Mouse (Mus musculus) heart, embryonic 13.5 days (tissue): ENCODE results near the gene Gm17268. TPM values are rescaled to one million over a fixed set of nuclear protein-coding genes. Genes with fewer than 3 reads are reported as not detected.

Experiments used
- ATAC-seq: fragments of 200-750 bp; cut with Nextera tagmentation; 2 replicates; pipeline ENCODE4 v1.8.0; 2017; ENCODE audit warnings: moderate TSS enrichment; ENCODE audit not compliant: insufficient number of reproducible peaks, low FRiP score, low TSS enrichment; ENCODE audit errors: extremely low read depth
- H3K27ac ChIP-seq: fragments of 300-500 bp; sonication (generic); replicated peaks from 2 replicates; pipeline ENCODE4 v1.5.1; 2015; ENCODE audit warnings: moderate library complexity, mild to moderate bottlenecking, inconsistent platforms
- H3K27me3 ChIP-seq: fragments of 300-500 bp; sonication (generic); replicated peaks from 2 replicates; pipeline ENCODE4 v1.6.1; 2015; ENCODE audit warnings: mild to moderate bottlenecking, inconsistent platforms
- H3K36me3 ChIP-seq: fragments of 300-500 bp; sonication (generic); 2 replicates; pipeline ENCODE4 v1.6.1; 2015; ENCODE audit warnings: mild to moderate bottlenecking, inconsistent platforms
- H3K4me1 ChIP-seq: fragments of 300-500 bp; sonication (generic); 2 replicates; pipeline ENCODE4 v1.6.1; 2015; ENCODE audit warnings: inconsistent platforms
- H3K4me2 ChIP-seq: fragments of 300-500 bp; sonication (generic); 2 replicates; pipeline ENCODE4 v1.6.1; 2015; ENCODE audit warnings: inconsistent platforms, mild to moderate bottlenecking, moderate library complexity
- H3K4me3 ChIP-seq: fragments of 300-500 bp; sonication (generic); 2 replicates; pipeline ENCODE4 v1.5.1; 2015; ENCODE audit warnings: moderate library complexity, mild to moderate bottlenecking, inconsistent platforms
- H3K9ac ChIP-seq: fragments of 300-500 bp; sonication (generic); 2 replicates; pipeline ENCODE4 v1.6.1; 2015; ENCODE audit warnings: inconsistent platforms, mild to moderate bottlenecking, moderate library complexity
- H3K9me3 ChIP-seq: fragments of 300-500 bp; sonication (generic); 2 replicates; pipeline ENCODE4 v1.6.1; 2016; ENCODE audit warnings: inconsistent platforms
- WGBS: fragments of 180-500 bp; shearing (Covaris S2); methylation state at CpG from one replicate; pipeline ENCODE4 v1.1.7; 2015; ENCODE audit warnings: mixed read lengths; 5-methylcytosine and 5-hydroxymethylcytosine counted together
- polyA plus RNA-seq: library from polyadenylated mRNA; unstranded; fragments of >200 nt; fragmentation: Nextera tagmentation; extraction: Ambion mirVana; gene quantifications from 2 replicates; pipeline ENCODE4 v1.2.1, GENCODE M21; 2015

Gm17268 gene
- polyA plus RNA-seq, 1 experiment from 2014 or later, result not detected

DNA sequence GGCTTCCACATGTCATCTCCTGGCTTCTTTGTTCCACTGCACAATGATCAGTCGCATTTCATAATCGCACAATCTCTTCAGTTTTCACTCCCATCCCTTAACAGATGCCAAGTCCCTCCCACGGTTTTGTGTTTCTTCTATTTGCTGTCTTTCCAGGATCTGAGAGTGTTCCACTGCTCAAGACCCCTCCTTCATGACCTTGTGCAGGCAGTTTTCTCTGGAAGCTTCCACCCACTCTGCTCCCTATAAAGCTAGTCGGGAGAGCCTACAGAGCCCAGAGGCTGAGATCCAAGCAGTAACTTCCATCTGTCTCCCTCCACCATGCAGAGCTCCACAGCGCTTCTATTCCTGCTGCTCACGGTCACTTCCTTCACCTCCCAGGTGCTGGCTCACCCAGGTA is 19.3 kb upstream of the Gm17268 start, which contains the start of gene Ccl11:
Gene Ccl11 (plus strand): TSS at position 178 of the 400 bp plus-strand sequence.
- ATAC-seq, result no peak
- H3K36me3 ChIP-seq, result no peaks in the 10 kb centered on the region
- no peak within 1 kb of the TSS for H3K9ac ChIP-seq
- H3K4me1 ChIP-seq, result no peaks in the 10 kb centered on the region
- H3K27ac ChIP-seq, result no peak within 1 kb of the TSS
- WGBS, result 68% methylated on average over 6 of the region's 6 CpGs
- no peaks in the 10 kb centered on the region for H3K9me3 ChIP-seq
- H3K4me2 ChIP-seq, result no peak within 1 kb of the TSS
- H3K27me3 ChIP-seq, result 0 out of 2 replicates have a peak, but pooled peaks cover 13% of the 10 kb centered on the region
- no peak within 1 kb of the TSS for H3K4me3 ChIP-seq

GRCm38 (mm10) chr11:82053849-82054248 is 15.5 kb upstream of the Gm17268 start:
- Histone ChIP-seq H3K9ac (no peak overlapping the region), H3K4me1 (no peaks in the 10 kb centered on the region), H3K4me3 (no peak overlapping the region), H3K36me3 (no peaks in the 10 kb centered on the region), H3K4me2 (no peak overlapping the region), H3K9me3 (no peaks in the 10 kb centered on the region), H3K27ac (no peak overlapping the region), H3K27me3 (0 out of 2 replicates have a peak, but pooled peaks cover 13% of the 10 kb centered on the region)
- WGBS, result 74% methylated on average over 7 of the region's 7 CpGs
- ATAC-seq, result no peak

DNA sequence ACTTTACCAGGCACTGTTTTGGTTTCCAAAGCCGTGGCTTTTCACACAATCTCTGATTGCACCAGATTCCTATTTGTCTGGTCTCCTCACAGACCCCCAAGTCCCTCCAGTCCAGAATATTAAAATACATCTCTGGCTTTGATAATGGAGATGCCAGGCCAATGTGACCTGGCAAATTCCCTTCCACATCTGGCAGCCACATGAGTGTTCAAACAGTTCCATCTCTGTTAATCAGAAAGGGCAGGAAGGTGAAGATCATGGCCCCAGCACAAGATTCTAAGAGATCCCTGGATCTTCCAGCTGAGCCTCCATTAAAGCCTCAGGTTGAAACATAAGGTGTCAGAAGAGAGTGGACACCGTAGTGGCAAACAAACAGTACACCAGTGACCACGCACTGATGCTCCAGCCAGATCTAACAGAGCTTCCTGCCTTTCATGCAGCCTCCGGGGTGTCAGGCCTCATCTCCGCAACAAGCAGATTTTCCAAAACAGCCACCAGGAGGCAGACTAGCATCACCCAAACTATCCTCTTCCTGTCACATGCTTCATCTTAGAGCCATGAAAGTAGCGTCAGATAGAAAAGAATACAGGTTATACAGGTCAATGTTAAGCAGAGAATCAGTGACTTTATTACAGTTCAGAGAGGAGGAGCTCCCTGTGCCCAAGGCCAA is 9.5 kb upstream of the Gm17268 start:
- Histone ChIP-seq H3K4me3 (no peak overlapping the region), H3K4me1 (peaks cover 10% of the 10 kb centered on the region; the same call in 1 of the 2 replicates), H3K36me3 (no peaks in the 10 kb centered on the region), H3K9ac (no peak overlapping the region), H3K27ac (no peak overlapping the region), H3K9me3 (no peaks in the 10 kb centered on the region), H3K27me3 (no peaks in the 10 kb centered on the region), H3K4me2 (no peak overlapping the region)
- WGBS, result 37% methylated on average over 6 of the region's 6 CpGs
- no peak for ATAC-seq

GRCm38 (mm10) chr11:82045471-82045870 is 7.1 kb upstream of the Gm17268 start, which contains the start of gene Ccl7:
TSS of gene Ccl7 (plus strand) at chr11:82045712.
- no peaks in the 10 kb centered on the region for H3K36me3 ChIP-seq
- peak within 1 kb of the TSS; percentile 73 for H3K27ac ChIP-seq
- no peak for ATAC-seq
- no peaks in the 10 kb centered on the region for H3K9me3 ChIP-seq
- H3K4me1 ChIP-seq, result peaks cover 13% of the 10 kb centered on the region; the same call in 1 of the 2 replicates
- no peaks in the 10 kb centered on the region for H3K27me3 ChIP-seq
- no peak within 1 kb of the TSS for H3K9ac ChIP-seq
- H3K4me2 ChIP-seq, result no peak within 1 kb of the TSS
- no peak within 1 kb of the TSS for H3K4me3 ChIP-seq
- WGBS, result 52% methylated on average over 3 of the region's 3 CpGs

DNA sequence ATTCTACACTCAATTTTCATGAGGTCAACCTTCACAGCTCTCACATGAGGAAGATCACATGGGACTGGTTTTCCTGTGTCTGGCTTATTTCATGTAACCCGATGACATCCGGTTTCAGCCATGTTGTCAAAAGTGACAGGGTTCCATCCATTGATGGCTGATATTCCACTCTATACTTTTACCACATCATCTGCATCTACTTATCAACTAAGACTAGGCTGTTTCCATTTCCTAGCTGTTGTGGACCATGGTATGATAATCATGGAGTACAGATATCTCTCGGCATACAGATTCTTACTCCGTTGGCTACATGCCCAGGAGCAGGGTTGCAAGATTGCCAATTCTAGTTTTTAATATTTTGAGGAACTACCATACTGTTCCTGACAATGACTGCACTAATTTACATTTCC is 3.3 kb upstream of the Gm17268 start:
- no peak for ATAC-seq
- no peak overlapping the region for H3K9ac ChIP-seq

GRCm38 (mm10) chr11:82039132-82039660 is 834 bp upstream of the Gm17268 start:
- no peak for ATAC-seq
- Histone ChIP-seq H3K9ac (no peak overlapping the region), H3K4me3 (no peak overlapping the region), H3K9me3 (no peaks in the 10 kb centered on the region), H3K4me2 (no peak overlapping the region), H3K27ac (peak overlapping the region; percentile 16; the same call in 1 of the 2 replicates), H3K36me3 (no peaks in the 10 kb centered on the region), H3K4me1 (peaks cover 30% of the 10 kb centered on the region), H3K27me3 (no peaks in the 10 kb centered on the region)
- 48% methylated on average over 3 of the region's 3 CpGs for WGBS

More for the DNA sequence above, 3.3 kb upstream of the Gm17268 start:
- Histone ChIP-seq H3K27ac (no peak overlapping the region), H3K27me3 (no peaks in the 10 kb centered on the region), H3K4me3 (no peak overlapping the region), H3K9me3 (no peaks in the 10 kb centered on the region), H3K4me2 (no peak overlapping the region), H3K36me3 (no peaks in the 10 kb centered on the region), H3K4me1 (peaks cover 23% of the 10 kb centered on the region)
- WGBS, result 67% methylated on average over 4 of the region's 4 CpGs

DNA sequence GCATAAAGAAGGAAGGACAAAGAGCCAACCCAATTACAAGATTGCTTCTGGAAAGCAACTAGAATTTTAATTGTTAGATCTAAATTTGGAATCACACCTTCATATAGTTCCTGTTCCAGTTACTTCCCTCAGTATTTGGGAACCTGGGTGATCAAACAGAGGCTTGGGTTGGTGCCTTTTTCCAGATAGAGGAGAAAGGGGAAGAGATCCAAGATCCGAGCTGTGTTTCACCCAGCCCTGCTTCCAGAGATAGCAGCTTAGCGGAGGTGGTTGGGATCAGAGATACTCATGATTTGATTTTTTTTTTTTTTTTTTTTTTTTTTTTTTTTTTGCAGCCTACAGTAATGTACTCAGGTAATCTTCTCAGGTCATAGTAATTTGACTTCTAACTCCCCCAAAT is 2.5 kb downstream of the Gm17268 start:
- WGBS, result 80% methylated on average over 2 of the region's 2 CpGs
- Histone ChIP-seq H3K27ac (peak overlapping the region; percentile 58), H3K4me3 (no peak overlapping the region), H3K9ac (no peak overlapping the region), H3K9me3 (no peaks in the 10 kb centered on the region), H3K4me2 (peak overlapping the region; percentile 31; the same call in 1 of the 2 replicates), H3K4me1 (peaks cover 53% of the 10 kb centered on the region), H3K36me3 (no peaks in the 10 kb centered on the region), H3K27me3 (no peaks in the 10 kb centered on the region)
- ATAC-seq, result no peak

DNA sequence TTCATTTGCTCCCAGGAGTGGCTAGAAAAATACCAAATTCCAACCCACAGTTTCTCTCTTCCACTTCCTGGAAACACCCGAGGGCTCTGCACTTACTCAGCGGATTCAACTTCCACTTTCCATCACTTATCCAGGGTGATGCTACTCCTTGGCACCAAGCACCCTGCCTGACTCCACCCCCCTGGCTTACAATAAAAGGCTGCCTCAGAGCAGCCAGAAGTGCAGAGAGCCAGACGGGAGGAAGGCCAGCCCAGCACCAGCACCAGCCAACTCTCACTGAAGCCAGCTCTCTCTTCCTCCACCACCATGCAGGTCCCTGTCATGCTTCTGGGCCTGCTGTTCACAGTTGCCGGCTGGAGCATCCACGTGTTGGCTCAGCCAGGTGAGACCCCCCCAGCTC is 3.0 kb downstream of the Gm17268 start, which contains the start of gene Ccl2:
Gene Ccl2 (plus strand): TSS at position 216 of the 400 bp plus-strand sequence.
- no peaks in the 10 kb centered on the region for H3K27me3 ChIP-seq
- no peak; the same call in 1 of the 2 replicates for ATAC-seq
- WGBS, result 33% methylated on average over 5 of the region's 5 CpGs
- no peak within 1 kb of the TSS for H3K4me3 ChIP-seq
- H3K27ac ChIP-seq, result peak within 1 kb of the TSS; percentile 58
- no peaks in the 10 kb centered on the region for H3K9me3 ChIP-seq
- H3K4me1 ChIP-seq, result peaks cover 53% of the 10 kb centered on the region
- H3K9ac ChIP-seq, result no peak within 1 kb of the TSS
- H3K4me2 ChIP-seq, result peak within 1 kb of the TSS; percentile 31; the same call in 1 of the 2 replicates
- H3K36me3 ChIP-seq, result no peaks in the 10 kb centered on the region

DNA sequence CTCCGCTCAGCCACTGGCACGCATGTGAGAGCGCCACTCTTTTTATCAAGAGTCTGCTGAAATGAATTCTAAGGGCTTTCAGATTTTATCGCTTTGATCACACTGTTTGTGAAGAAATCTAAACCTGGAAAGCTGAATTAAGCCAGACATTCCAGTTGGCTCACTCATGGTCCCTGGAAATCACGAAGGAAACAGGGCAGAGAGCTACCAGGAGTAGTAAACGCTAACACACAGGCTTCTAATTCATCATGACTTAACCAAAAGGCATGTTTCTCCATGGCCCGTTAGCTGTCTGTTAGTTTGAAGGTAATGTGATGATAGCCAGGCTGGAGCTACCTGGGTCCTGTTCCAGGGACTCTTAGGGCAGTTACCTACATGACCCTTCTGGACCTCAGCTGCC is 3.9 kb downstream of the Gm17268 start:
- H3K4me2 ChIP-seq, result no peak overlapping the region
- H3K9me3 ChIP-seq, result no peaks in the 10 kb centered on the region
- H3K27ac ChIP-seq, result peak overlapping the region; percentile 58
- no peak overlapping the region for H3K9ac ChIP-seq
- WGBS, result 70% methylated on average over 7 of the region's 7 CpGs
- no peak overlapping the region for H3K4me3 ChIP-seq
- ATAC-seq, result no peak
- H3K27me3 ChIP-seq, result no peaks in the 10 kb centered on the region
- H3K36me3 ChIP-seq, result no peaks in the 10 kb centered on the region
- H3K4me1 ChIP-seq, result peaks cover 53% of the 10 kb centered on the region

- H3K9me3 ChIP-seq, result no peaks in the 10 kb centered on the region
- no peaks in the 10 kb centered on the region for H3K36me3 ChIP-seq
- H3K27me3 ChIP-seq, result no peaks in the 10 kb centered on the region
- H3K27ac ChIP-seq, result peak overlapping the region; percentile 86
- ATAC-seq, result peak; percentile 37; the same call in 1 of the 2 replicates
- H3K4me2 ChIP-seq, result no peak overlapping the region
- 21% methylated on average over 8 of the region's 8 CpGs for WGBS
- H3K4me3 ChIP-seq, result no peak overlapping the region
- peaks cover 43% of the 10 kb centered on the region for H3K4me1 ChIP-seq
- no peak overlapping the region for H3K9ac ChIP-seq
Observed at GRCm38 (mm10) chr11:82032678-82033344, 5.6 kb downstream of the Gm17268 start.

GRCm38 (mm10) chr11:82032136-82032535 is 6.2 kb downstream of the Gm17268 start:
- Histone ChIP-seq H3K4me2 (no peak overlapping the region), H3K4me3 (no peak overlapping the region), H3K9ac (no peak overlapping the region), H3K36me3 (no peaks in the 10 kb centered on the region), H3K9me3 (no peaks in the 10 kb centered on the region), H3K4me1 (peaks cover 43% of the 10 kb centered on the region), H3K27ac (peak overlapping the region; percentile 86), H3K27me3 (no peaks in the 10 kb centered on the region)
- no peak for ATAC-seq
